Mouse (Mus musculus) thymus, postnatal 10 days (tissue): Measurements from ENCODE around the gene Guca1b.
A peak's percentile ranks its signal among the peaks of the same experiment; 100 is the strongest.

Source experiments
- DNase-seq, 2 experiments: peaks; one replicate each; pipeline ENCODE4 v3.0.0; 2021; ENCODE audit warnings: low spot score in 2 of 2

The Guca1b gene

DNA sequence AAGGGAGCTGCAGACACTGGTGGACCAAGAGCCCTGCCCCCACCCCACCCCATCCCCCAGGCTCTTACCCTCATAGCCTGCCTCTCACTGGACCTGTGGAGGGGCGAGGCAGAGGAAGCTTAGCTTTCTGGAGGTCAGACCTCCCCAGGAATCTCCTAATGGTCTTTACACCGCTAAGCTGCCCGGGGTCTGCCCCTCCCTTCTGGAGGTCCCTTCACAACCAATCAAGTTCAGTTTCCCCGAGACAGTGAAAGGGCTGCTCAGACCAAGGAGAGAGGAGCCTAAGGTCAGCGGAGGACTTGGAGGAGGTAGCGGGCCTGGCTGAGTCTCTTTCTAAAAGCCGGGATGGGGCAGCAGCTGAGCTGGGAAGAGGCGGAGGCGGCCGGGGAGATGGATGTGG is at the start of gene Guca1b:
Gene Guca1b, plus strand, starts transcription at position 249 of the 400 bp plus-strand sequence.
- DNase-seq, result no peak

DNA sequence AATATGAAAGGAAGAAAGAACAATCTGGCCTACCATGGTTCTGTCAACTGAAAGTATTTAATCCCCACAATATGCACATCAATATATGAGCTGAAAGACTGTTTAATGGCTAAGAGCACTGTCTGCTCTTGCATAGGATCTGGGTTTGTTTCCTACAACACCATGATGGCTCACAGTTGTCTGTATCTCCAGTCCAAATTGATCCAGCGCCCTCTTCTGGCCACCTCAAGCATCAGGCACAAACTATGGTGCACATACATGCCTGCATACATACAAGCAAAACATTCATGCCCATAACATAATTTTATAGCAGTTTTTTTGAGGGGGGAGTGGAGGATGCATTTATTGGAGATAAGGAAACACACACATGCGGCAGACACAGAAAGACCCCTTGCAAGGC is 42.1 kb upstream of the Guca1b start:
- DNase-seq, result no peak

DNA sequence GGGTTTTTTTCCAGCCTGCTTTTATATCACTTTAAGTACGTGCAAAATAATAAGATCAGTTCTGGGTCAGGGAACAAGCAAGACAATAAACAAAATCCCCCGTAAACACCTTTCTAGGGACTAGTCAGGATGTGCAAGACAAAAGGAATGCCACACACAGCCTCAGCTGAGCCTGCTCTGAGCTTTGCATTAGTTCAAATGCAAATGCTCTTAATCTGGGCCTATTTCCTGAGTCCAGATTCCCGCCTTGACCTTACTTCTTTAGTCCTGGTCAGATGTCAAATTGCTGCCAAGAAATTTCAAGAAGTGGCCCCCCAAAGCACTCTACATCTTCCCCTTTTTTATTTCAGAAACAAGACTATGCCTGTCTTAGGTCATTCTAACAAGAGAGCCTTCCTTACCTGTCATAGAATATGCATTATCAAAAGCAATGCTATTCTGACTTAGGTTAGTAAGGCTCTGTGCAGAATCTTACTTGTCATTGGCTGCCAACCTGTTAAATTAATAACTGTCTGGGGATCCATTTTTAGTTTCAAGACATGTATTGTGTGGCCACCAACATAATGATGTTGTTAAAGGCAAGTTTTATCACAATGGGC is 35.4 kb upstream of the Guca1b start:
- no peak for DNase-seq

DNA sequence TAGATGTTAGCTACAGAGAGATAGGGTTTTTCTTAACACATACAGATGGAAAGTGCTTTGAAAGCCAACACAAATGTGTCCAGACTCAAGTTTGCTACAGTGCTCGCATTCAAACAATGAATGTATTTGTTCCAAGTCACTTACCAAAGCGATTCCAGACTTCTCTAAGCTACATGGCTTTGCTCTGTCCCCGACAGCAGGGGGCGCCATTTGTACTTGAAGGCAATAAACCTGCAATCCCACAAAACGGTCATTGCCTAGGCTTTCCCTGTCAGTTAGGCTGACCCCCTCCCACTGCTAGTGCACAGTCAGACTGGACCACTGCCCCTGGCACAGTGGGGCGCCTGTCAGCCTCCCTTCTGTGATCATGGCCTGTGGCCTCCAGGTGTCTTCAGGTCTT is 25.2 kb upstream of the Guca1b start:
- peak; percentile 18 to 71 for DNase-seq

DNA sequence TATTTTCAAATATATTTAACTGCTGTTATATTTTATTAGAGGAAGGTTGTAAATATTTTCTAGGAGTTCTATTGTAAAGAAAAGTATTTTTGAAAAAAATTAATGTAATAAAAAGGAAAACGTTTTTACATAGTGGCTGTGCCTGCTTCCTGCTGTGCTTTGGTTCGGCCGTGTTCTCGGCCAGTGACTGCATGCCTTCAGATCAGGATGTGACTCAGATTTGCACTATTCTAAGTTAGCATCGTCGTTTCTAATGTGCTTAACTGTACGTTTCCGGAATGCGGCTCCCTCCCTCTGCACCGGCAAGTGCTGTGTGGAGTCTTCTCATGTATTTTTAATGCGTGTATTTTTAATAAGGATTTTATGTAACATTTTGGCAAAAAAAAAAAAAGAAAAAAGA is 23.9 kb upstream of the Guca1b start:
- no peak for DNase-seq

DNA sequence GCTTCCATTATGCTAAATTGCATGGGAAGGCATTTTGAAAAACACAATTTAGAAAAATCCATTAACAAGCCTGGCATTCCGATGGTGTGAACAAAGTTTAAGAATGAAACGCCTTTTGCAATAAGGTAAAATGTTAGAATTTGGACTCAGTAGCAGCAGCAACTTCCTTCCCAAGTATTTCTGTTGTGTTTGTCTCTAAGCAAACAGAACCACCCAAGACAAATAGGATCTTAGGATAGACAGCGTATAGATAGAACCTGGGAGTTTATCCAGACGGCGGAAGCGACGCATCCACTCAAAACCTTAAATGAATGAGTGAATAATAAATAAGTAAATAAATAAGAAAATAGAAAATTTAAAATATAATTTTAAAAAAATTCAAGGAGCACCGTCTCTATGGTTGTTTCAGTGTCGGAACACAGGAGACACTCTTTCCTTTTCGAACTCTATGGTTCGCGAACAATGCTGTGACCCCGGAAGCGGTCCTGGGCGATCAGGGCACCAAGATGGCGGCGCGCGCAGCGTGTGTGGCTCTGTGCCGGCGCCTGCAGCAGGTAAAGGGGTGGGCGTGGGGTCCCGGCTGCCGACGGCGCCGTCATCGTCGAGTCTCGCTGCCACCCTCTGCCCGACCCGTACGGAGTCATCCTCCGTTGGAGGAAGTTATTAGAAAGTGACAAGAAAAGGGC is 16.6 kb upstream of the Guca1b start, which contains the start of gene Mrps10:
Gene Mrps10, plus strand, starts transcription at position 487 of the 686 bp plus-strand sequence.
- DNase-seq, result peak; percentile 80 to 89

DNA sequence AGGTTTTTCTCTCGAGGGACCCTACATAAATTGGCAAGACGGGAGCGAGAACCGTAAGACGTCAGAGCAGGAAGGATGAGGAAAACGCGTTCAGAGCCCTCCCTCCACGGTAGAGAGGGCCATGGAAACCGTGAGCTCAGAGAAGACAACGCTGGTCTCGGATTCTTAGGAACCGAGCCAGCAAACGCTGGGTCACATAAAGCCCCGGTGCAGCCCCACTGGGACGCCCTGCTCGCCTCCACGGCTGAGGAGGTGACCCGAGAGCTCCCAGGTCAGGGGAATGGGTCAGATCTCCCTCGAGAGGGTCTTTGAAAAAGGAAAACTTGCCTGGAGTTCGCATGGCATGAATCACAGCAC is 16.1 kb upstream of the Guca1b start:
- peak; percentile 10 to 11 for DNase-seq

DNA sequence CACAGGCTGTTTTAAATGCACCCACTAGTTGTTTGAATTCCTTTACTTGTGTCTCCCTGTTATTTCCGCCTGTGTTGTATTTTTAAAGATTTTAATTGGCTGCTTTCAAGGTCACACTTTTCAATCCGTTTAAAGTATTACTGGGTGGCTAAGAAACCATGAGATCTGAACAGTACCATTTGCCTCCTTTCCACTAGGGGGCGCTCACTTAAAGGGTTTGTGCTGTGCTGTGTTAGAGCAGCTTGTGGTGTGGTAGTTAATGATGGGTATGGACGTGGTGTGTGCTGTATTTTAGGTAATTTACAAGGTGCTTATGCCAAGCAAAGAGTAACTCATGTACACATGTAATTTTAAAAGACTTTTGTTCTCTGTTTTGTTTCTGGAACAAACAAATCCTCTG is 13.7 kb upstream of the Guca1b start:
- DNase-seq, result peak; percentile 11 to 70

DNA sequence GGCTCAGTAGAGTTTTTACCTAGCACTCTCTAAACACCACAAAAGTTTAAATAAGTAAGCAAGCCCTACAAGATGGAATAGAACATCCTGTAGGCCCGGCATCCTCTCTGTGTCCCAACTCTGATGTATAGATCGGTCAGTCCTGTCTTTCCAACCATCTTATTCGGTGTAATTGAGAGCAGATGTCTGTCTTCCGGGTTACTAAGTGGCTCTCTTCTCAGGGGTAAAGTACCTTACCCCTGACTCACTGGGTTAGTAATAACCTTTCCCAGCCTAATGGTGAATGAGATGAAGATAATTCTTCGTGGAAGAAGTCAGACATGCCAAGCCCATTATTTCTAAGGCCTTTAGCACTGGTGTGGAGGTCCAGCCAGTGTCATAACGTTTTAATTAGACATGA is 11.2 kb upstream of the Guca1b start:
- no peak for DNase-seq

DNA sequence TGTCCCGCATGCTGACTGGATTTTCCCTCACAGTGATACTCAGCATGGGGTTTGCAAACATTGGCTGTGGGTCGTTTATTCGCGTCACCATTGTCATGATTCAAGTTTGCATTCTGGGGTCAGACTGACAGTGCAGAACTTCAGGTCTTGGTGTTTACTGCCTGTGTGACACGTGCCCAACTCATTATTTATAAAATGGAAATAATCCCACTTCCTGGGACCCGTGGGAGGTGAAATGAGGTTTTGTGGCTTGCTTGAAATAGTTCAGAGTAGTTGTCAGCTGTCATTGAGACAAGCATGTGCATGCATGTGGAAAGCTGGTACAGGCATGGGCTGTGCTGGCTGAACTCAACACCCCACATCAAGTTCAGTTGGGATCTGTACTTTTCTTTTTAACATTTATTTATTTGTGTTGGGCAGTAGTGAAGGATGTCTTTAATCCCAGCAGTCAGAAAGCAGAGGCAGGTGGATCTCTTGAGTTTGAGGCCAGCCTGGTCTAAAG is 8.4 kb upstream of the Guca1b start:
- no peak for DNase-seq

DNA sequence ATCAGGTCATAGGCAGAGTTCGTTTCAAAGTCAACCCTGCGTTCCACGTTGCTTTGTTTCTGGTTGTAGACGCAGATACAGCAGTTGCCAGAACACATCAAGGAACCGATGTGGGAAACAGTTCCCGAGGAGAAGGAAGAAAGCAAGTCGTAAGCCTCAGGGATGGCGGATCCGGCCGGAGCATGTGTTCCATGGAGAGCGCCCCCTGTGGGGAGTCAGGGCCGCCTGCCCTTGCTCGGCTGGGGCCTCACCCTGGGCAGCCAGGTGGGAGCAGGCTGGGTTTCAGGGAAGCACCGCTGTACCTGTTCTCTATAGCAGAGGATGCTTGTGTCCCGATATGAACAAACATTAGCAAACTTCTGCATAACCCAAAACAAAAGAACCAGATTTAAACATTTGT is 7.1 kb upstream of the Guca1b start:
- DNase-seq, result no peak

DNA sequence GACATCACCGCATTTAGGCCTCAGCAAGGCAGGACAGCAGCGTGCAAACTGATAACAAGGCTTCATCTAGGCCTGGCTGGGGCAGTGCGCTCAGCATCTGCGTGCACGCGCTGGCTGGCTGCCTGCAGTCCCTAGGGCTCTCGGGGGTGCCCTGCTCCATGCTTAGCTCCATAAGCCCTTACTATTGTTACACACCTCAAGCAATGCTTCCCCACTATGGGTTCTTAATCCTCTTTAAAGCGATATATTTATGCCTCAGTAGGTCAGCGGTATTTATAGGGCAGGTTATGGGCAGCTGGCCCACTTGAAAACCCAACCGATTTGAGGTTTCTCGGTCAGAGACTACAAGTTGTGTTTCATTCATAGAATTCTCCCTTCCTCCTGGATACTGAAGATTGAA is 3.3 kb upstream of the Guca1b start:
- DNase-seq, result no peak

DNA sequence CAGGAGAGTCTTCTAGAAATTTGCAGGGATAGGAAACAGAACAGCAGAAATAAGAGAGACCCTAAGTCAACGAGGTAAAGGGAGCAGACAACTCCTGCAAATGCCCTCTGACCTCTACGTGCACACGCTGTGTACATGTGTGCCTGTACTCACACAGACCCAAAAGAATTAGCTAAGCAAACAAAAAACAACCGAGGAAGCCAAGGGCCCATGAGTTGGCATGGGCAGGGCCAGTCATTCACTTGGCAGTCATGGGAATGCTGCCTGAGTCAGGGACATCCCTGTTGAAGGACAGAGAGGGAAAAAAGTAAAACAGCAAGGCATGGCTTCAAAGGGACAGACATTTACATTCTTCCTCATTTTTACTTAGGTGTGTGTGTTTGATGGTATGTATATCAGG is 1.9 kb upstream of the Guca1b start:
- no peak for DNase-seq

DNA sequence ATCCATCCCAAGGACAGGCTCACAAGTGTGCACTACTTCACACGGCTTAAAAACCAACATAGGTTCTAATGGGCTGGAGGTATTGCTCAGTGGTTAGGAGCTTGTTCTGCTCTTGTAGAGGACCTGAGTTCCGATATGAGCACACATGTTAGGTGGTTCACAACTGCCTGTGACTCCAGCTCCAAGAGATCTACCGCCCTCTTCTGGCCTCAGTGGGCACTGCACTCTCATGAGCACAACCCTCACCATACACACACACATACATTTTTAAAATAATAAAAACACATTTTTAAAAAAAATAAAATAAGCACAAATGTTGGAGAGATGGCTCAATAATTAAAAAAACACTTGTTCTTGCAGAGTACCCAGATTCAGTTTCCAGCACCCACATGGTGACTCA is 1.1 kb upstream of the Guca1b start:
- no peak for DNase-seq

DNA sequence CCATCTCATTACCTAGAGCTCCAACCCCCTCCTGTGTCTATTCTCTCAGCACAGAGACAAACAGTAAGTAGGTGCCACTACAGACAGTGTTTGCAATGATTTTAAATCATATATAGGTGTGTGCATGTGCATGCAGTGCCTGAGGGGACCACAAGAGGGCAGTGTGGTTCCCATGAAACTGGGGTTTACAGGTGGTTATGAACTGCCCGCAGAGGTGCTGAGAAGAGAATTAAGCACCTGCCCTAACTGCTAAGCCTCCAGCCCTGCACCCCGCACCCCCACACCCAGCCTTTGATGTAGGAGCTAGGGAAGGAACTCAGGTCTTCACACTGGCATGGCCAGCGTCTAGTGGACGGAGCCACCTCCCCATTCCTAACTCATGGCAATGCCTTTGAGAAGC is 1.5 kb downstream of the Guca1b start:
- DNase-seq, result peak; percentile 56 to 76

DNA sequence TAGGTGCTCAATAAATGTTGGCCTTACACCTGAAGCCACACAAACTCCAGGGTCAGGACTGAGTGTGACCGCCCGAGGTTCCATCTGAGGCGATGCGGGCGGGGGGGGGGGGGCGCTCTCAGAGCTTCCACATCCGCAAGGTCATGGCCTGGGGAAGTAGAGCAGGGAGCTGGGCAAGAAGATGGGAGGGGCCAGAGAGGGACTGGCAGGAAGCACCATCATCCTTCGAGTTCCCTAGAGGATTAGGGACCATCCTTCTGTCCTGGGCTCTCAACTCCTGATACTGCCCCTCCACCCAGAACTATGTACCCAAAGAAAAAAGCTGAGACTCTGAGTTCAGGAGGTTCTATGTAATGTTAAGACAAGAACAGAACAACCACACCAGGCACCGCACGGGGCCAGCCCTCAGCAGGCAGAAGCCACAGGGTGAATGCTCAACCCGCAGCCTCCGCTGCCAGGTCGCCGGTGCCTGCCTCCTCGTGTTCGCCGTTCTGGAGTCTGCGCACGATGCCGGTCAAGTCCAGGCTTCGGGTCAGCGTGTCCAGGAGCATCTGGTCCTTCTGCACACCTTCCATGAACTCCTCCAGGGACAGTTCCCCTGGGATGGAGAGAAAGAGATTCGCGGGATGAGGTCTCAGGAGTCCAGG is 9.2 kb downstream of the Guca1b start:
- peak in 1 of 2 experiments; percentile 10 for DNase-seq

DNA sequence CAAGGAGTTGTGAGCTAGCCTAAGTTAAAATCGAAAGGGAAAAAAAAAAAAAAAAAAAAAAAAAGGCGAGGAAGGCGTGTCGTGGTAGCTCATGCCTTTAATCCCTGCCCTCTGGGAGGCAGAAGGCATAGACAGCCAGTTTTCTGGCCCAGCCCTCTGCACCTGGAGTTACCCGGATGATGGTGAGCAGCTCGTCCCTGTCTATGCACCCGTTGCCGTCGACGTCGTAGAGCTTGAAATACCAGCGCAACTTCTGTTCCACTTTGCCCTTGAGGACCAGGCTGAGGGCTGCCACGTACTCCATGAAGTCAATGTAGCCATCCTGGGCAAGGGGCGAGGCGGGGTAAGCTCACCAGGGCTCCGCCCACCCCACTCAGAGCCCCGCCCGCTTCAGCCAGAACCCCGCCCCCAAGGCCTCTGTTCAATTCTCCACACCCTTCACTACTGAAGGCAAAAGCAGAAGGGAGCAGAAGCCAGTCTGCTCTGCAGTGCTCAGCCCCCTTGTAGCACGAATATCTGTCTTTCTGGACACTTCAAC is 10.3 kb downstream of the Guca1b start:
- DNase-seq, result peak; percentile 9 to 41

DNA sequence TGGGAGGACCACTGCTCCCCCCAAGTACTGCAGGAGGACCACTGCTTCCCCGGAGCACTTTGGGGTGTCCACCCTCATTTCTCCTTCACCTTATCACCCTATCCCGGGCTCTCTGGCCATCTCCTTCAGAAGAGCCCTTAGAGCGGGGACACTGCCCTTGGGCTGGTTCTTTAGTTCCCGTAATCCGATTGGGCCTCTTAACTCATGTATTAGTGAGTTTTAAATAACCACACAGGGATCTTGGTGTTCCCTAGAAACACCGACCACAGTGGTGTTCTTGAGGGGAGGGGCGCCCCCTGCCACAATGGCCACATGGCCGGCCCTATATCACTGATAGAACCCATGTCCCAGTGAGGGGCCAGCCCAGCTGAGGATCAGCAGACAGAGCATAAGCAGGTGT is 13.9 kb downstream of the Guca1b start:
- DNase-seq, result no peak

DNA sequence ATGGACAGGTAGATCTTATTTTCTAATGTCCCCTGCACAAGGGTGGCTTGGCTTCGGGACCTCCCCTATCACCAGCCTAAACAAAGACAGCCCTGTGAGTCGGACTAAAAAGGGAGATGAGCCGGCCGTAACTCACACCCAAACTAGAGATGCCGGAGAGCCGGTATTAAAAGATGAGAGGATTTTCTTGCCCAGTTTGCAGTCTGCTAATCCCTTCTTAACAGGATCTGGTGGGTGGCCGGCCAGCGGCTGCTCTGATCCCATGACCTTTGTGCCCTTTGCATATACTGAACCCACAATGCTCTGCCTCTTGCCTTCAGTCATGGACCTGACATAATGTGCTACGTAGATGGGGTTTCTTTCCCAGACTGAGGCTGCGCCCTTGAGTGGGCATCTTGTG is 15.3 kb downstream of the Guca1b start, which contains the start of gene Guca1a:
Gene Guca1a, minus strand, starts transcription at position 134 of the 400 bp plus-strand sequence.
- no peak for DNase-seq

DNA sequence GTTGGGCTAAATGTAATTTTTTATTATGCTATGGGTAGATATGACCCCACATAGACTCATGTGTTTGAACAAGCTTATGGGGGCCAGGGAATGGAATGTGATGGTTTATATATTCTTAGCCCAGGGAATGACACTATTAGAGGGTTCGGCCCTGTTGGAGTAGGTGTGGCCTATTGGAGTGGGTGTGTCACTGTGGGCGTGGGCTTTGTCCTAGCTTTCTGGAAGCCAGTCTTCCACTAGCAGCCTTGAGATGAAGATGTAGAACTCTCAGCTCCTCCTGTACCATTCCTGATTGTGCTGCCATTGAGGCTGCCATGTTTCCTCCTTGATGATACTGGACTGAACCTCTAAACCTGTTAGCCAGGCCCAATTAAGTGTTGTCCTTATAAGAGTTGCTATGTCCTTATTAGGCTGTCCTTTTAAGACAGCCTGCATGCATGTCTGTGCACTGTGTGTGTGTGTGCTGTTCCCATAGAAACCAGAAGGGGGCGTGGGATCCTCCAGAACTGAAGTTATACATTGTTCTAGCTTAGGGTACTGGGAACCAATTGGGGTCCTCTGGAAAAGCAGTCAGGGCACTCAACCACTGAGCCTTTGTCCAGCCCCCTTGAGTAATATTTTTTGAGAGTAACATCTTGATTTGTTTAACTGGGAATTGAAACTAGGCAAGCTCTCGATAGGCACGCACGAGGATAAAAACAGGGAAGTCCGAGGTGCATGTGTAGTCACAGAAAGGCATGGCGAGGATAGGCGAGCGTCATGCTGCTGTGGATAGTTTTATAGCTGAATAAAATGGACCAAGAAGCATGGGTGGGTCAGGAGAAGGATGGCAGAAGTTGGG is 22.7 kb downstream of the Guca1b start:
- no peak for DNase-seq

DNA sequence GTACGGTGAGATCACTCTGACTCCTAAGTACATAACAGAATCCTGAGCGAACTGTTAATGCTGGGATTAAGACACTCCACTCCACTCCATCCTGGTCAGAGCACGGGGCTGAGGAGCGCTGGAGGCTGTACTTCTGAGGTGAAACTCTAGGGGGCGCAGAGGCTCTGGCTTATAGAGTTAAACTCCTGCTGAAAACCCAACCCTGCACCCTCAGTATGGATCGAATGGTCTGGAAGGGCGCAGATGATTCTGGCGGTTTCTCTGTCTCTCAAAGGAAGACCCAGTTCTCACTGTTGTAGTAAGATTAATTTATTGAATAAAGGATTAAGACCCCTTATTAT is 23.3 kb downstream of the Guca1b start:
- DNase-seq, result peak; percentile 16 to 72
